Mouse (Mus musculus) E14TG2a.4 (cell line): Measurements from ENCODE around the gene Lrrc26.

ENCODE experiments used
- CTCF ChIP-seq: conservative IDR thresholded peaks from 2 replicates; pipeline ENCODE4 v1.5.1; 2014; ENCODE audit warnings: low read length
- NANOG ChIP-seq: IDR thresholded peaks from 2 replicates; pipeline ENCODE4 v1.6.1; 2014; ENCODE audit warnings: borderline replicate concordance, low read length, mixed read lengths
- POU5F1 ChIP-seq: IDR thresholded peaks from 2 replicates; pipeline ENCODE4 v1.6.1; 2014; ENCODE audit warnings: low read length, borderline replicate concordance

GRCm38 (mm10) chr2:25258887-25259286 is 30.8 kb upstream of the Lrrc26 start:
- TF ChIP-seq CTCF (peak; percentile 82), POU5F1 (no peak), NANOG (no peak)
